Mouse (Mus musculus): ENCODE data around the gene Krt15. TPM values are rescaled to one million over a fixed set of nuclear protein-coding genes. Genes with fewer than 3 reads are reported as not detected.

Krt15 gene
- polyA plus RNA-seq, 1 experiment from 2014 or later: 0.34 TPM

DNA sequence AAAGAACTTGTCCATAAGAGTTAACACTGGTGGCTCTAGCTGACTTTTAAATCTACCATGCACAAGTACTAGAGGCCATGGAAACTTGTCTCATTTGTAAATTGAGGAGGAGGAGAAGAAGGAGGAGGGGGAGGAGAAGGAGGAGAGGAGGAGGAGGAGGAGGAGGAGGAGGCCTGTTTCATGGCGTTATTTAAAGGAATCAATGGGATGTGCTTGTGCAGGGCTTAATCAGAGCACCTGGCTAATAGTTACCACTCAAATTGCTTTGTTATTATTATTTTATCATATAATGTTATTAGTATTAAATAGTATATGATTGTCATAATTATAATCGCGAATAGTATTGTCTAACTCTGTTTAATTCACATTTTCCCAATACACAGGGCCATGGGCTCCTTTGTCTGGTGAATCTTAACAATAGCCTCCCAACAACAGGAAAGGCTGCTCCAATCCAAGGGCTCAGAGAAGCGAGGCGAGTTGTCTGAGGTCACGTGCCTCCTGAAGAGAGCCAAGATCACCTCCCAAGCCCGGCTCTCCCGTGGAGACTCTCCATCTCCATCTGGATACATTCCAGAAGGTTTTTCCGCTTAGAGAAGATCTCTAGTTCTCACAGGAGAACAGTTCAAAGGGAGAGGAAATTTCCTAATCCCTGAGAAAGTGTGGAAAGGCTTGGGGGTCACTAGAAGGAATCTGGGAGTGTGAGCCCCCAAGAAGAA is 13.0 kb upstream of the Krt15 start, which contains the start of gene Krt19:
TSS of gene Krt19 (minus strand) at position 51 of the 716 bp plus-strand sequence.
- Histone ChIP-seq H3K9ac (no peak within 1 kb of the TSS), H3K4me3 (no peak within 1 kb of the TSS), H3K27ac (no peak within 1 kb of the TSS), H3K4me1 (0 out of 2 replicates have a peak, but pooled peaks cover 10% of the 10 kb centered on the region), H3K27me3 (peaks cover 38% of the 10 kb centered on the region), H3K36me3 (ENCODE audit: poor library complexity, severe bottlenecking) (no peaks in the 10 kb centered on the region), H3K4me2 (no peak within 1 kb of the TSS), H3K9me3 (replicated peaks) (no peaks in the 10 kb centered on the region)
- no peak for ATAC-seq
- WGBS: 50% methylated on average over 9 of the region's 9 CpGs

GRCm38 (mm10) chr11:100147566-100148353 is 12.0 kb upstream of the Krt15 start:
- peaks cover 39% of the 10 kb centered on the region for H3K27me3 ChIP-seq
- 77% methylated on average over 5 of the region's 5 CpGs for WGBS

GRCm38 (mm10) chr11:100145858-100146560 is 10.3 kb upstream of the Krt15 start:
- peak overlapping the region; percentile 20 for H3K4me3 ChIP-seq
- H3K9me3 ChIP-seq (replicated peaks): no peaks in the 10 kb centered on the region
- H3K27me3 ChIP-seq: peaks cover 39% of the 10 kb centered on the region
- no peak for ATAC-seq
- no peaks in the 10 kb centered on the region for H3K36me3 ChIP-seq (ENCODE audit: poor library complexity, severe bottlenecking)
- peak overlapping the region; percentile 12; the same call in 1 of the 2 replicates for H3K9ac ChIP-seq
- 5% methylated on average over 13 of the region's 13 CpGs for WGBS
- H3K4me1 ChIP-seq: 0 out of 2 replicates have a peak, but pooled peaks cover 10% of the 10 kb centered on the region
- peak overlapping the region; percentile 50 for H3K4me2 ChIP-seq
- H3K27ac ChIP-seq: no peak overlapping the region

More at GRCm38 (mm10) chr11:100147566-100148353, 12.0 kb upstream of the Krt15 start:
- Histone ChIP-seq H3K4me2 (no peak overlapping the region), H3K9me3 (replicated peaks) (no peaks in the 10 kb centered on the region), H3K27ac (no peak overlapping the region), H3K36me3 (ENCODE audit: poor library complexity, severe bottlenecking) (no peaks in the 10 kb centered on the region), H3K9ac (no peak overlapping the region), H3K4me3 (no peak overlapping the region), H3K4me1 (0 out of 2 replicates have a peak, but pooled peaks cover 10% of the 10 kb centered on the region)
- ATAC-seq: no peak

DNA sequence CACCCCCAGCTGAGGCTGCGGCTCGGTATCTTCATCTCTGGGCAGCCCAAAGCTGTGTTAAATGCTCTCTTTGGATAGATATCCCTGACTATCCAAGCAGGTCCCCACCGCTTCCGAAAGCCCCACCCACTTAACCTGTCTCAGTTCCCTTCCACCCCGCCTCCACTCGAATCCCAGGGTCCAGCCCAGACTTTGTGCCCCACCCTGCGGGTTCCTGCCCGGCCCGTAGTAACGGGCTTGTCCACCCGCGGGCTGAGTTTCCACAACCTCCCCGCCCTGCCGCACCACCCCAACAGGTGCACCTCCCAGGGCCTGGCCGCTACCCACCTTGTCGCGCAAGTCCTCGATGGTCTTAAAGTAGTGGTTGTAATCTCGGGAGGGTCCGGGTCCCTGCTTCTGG is 9.4 kb upstream of the Krt15 start:
- no peak for ATAC-seq
- Histone ChIP-seq H3K9me3 (replicated peaks) (no peaks in the 10 kb centered on the region), H3K27ac (no peak overlapping the region), H3K4me3 (peak overlapping the region; percentile 20), H3K4me1 (0 out of 2 replicates have a peak, but pooled peaks cover 10% of the 10 kb centered on the region), H3K27me3 (peaks cover 39% of the 10 kb centered on the region), H3K36me3 (ENCODE audit: poor library complexity, severe bottlenecking) (no peaks in the 10 kb centered on the region), H3K9ac (no peak overlapping the region), H3K4me2 (peak overlapping the region; percentile 50)
- 3% methylated on average over 20 of the region's 20 CpGs for WGBS

DNA sequence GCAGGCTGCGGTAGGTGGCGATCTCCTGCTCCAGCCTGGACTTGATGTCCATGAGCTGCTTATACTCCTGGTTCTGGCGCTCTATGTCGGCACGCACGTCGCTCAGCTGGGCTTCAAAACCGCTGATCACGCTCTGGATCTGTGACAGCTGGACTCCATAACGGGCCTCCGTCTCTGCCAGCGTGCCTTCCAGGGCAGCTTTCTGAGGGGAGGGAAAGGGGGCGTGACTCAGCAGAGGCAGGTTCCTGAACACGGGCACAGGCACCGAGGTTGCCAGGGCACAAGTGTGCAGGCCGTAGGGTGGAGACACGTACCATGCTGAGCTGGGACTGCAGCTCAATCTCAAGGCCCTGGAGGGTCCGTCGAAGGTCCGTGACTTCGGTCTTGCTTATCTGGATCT is 5.2 kb upstream of the Krt15 start:
- H3K4me2 ChIP-seq: no peak overlapping the region
- no peak overlapping the region for H3K4me3 ChIP-seq
- H3K4me1 ChIP-seq: peaks cover 32% of the 10 kb centered on the region
- H3K9me3 ChIP-seq (replicated peaks): no peaks in the 10 kb centered on the region
- H3K27me3 ChIP-seq: peaks cover 23% of the 10 kb centered on the region
- ATAC-seq: no peak
- H3K9ac ChIP-seq: no peak overlapping the region
- 88% methylated on average over 21 of the region's 21 CpGs for WGBS
- no peak overlapping the region for H3K27ac ChIP-seq
- no peaks in the 10 kb centered on the region for H3K36me3 ChIP-seq (ENCODE audit: poor library complexity, severe bottlenecking)

DNA sequence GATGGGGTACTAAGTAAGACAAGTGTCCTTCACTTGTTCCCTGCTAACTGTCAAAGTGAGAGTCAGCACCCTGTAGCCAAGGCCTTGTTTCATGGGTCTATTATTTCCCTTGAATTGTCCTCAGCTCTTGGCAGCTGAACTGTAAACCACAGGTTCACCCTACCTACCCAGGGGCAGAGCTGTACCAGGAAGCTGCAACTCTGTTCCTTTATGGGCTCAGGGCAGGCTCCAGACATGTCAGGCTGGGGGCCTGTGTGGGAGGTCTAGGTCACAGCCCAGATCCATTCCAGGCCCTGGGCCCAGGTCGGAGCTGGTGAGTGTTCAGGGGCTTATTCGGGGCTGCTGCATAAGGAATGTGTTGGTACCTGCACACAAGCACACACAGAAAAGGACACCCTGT is 3.7 kb upstream of the Krt15 start:
- no peak overlapping the region for H3K9ac ChIP-seq
- H3K9me3 ChIP-seq (replicated peaks): no peaks in the 10 kb centered on the region
- H3K4me3 ChIP-seq: no peak overlapping the region
- no peak for ATAC-seq
- no peak overlapping the region for H3K27ac ChIP-seq
- 70% methylated on average over 2 of the region's 2 CpGs for WGBS
- H3K4me1 ChIP-seq: peaks cover 22% of the 10 kb centered on the region
- no peaks in the 10 kb centered on the region for H3K36me3 ChIP-seq (ENCODE audit: poor library complexity, severe bottlenecking)
- no peak overlapping the region for H3K4me2 ChIP-seq
- peaks cover 7% of the 10 kb centered on the region for H3K27me3 ChIP-seq

- no peak overlapping the region for H3K4me3 ChIP-seq
- H3K4me1 ChIP-seq: peaks cover 22% of the 10 kb centered on the region
- ATAC-seq: no peak
- H3K36me3 ChIP-seq (ENCODE audit: poor library complexity, severe bottlenecking): no peaks in the 10 kb centered on the region
- H3K9me3 ChIP-seq (replicated peaks): no peaks in the 10 kb centered on the region
- H3K27me3 ChIP-seq: peaks cover 2% of the 10 kb centered on the region
- H3K9ac ChIP-seq: no peak overlapping the region
- WGBS: 48% methylated on average over 7 of the region's 7 CpGs
- H3K4me2 ChIP-seq: no peak overlapping the region
- H3K27ac ChIP-seq: no peak overlapping the region
These were observed 3.1 kb upstream of the Krt15 start for GRCm38 (mm10) chr11:100138809-100139208.

DNA sequence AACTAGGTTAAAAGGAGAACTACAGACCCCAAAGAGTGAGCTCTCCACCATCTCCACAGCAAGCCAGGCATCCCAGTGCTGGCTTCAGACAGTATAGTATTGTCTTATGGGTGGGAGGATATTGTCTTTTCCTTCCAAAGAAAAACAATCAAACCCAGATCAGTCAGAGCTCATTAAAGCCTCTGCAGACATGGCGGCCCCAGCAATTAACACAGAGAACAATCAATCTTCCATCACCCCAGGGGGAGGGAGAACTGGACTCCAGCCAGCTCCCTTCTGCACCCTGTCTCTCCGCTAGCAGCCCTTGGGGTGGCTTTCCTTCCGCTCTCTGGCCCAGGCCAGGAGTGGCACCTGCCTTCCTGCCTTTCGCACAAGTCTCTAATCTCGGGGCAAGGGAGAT is 2.0 kb upstream of the Krt15 start:
- Histone ChIP-seq H3K27me3 (no peaks in the 10 kb centered on the region), H3K4me1 (peaks cover 22% of the 10 kb centered on the region), H3K27ac (no peak overlapping the region), H3K4me3 (no peak overlapping the region), H3K9ac (no peak overlapping the region), H3K36me3 (ENCODE audit: poor library complexity, severe bottlenecking) (no peaks in the 10 kb centered on the region), H3K4me2 (no peak overlapping the region), H3K9me3 (replicated peaks) (no peaks in the 10 kb centered on the region)
- WGBS: 27% methylated on average over 5 of the region's 5 CpGs
- no peak; the same call in 1 of the 2 replicates for ATAC-seq

DNA sequence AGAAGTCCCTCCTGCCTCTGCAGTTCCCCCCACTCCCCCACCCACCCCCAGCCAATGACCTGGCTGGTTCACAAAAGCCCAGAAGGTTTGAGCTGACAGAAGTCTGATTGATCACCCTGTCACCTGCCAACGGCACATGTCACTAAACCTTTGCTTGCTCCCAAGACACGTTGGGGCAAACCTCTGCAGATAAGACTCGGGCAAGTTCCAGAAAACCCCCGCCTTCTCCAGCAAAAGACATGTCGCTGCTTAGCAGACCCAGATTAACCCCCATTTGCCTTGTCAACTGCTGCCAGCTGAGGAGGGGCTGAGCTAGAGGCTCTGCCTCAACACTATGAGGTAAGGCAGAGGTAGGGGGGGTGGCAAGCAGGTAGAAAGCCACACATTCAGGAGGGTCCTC is 831 bp upstream of the Krt15 start:
- no peak overlapping the region for H3K4me3 ChIP-seq
- WGBS: 48% methylated on average over 5 of the region's 5 CpGs

GRCm38 (mm10) chr11:100124901-100125300 is 10.8 kb downstream of the Krt15 start:
- Histone ChIP-seq H3K9me3 (replicated peaks) (no peaks in the 10 kb centered on the region), H3K4me1 (no peaks in the 10 kb centered on the region), H3K4me2 (no peak overlapping the region), H3K27ac (no peak overlapping the region), H3K27me3 (no peaks in the 10 kb centered on the region), H3K9ac (no peak overlapping the region), H3K4me3 (no peak overlapping the region), H3K36me3 (ENCODE audit: poor library complexity, severe bottlenecking) (no peaks in the 10 kb centered on the region)
- 90% methylated on average over 7 of the region's 7 CpGs for WGBS
- no peak for ATAC-seq

More for the DNA sequence above, 831 bp upstream of the Krt15 start:
- H3K4me1 ChIP-seq: peaks cover 22% of the 10 kb centered on the region
- H3K9ac ChIP-seq: no peak overlapping the region
- ATAC-seq: no peak
- no peaks in the 10 kb centered on the region for H3K9me3 ChIP-seq (replicated peaks)
- no peak overlapping the region for H3K27ac ChIP-seq
- H3K27me3 ChIP-seq: no peaks in the 10 kb centered on the region
- no peaks in the 10 kb centered on the region for H3K36me3 ChIP-seq (ENCODE audit: poor library complexity, severe bottlenecking)
- no peak overlapping the region for H3K4me2 ChIP-seq

DNA sequence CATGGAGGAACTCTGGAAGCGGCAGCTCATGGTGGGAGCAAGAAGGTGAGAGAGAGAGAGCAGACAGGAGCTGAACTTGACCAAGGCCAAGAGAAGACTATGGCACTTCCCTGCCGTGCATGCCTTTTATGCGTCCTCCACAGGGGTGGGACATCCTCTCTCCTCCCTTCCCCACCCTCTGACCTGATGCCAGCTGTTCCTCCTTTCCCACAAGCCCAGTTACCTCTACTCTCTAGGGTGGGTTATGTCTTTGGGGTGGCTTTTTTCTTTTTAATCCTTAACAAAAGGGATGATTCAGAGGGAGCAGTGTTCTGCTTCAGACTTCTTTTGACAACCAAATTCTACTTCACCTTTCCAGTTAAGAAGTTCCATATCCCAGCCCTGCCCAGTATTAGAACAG is 14.3 kb downstream of the Krt15 start, which contains the start of gene Krt13:
TSS of gene Krt13 (minus strand) at position 101 of the 400 bp plus-strand sequence.
- no peaks in the 10 kb centered on the region for H3K4me1 ChIP-seq
- H3K27me3 ChIP-seq: no peaks in the 10 kb centered on the region
- no peaks in the 10 kb centered on the region for H3K9me3 ChIP-seq (replicated peaks)
- no peak within 1 kb of the TSS for H3K27ac ChIP-seq
- no peak within 1 kb of the TSS for H3K4me2 ChIP-seq
- no peak for ATAC-seq
- no peaks in the 10 kb centered on the region for H3K36me3 ChIP-seq (ENCODE audit: poor library complexity, severe bottlenecking)
- WGBS: 88% methylated on average over 3 of the region's 3 CpGs
- no peak within 1 kb of the TSS for H3K4me3 ChIP-seq
- H3K9ac ChIP-seq: no peak within 1 kb of the TSS

DNA sequence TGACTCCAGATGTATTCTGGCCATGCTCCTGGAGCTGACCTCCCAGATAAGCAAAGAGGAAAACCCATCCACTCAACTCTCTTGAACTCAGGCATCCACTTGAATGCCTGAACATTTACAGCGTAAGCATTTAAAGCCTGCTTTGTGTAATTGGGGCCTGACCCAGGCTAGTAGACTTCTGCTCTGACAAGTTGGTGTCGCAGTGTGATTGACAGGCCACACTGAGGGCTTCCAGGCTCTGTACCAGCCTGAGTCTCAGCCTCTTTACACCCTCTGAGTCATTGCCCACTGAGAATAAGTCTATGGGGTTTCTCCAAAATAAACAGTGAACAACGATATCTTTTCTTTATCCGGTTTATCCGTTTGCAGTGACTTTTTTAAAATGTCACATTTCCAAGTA is 15.4 kb downstream of the Krt15 start:
- no peaks in the 10 kb centered on the region for H3K4me1 ChIP-seq
- no peaks in the 10 kb centered on the region for H3K27me3 ChIP-seq
- no peaks in the 10 kb centered on the region for H3K9me3 ChIP-seq (replicated peaks)
- no peak overlapping the region for H3K4me3 ChIP-seq
- H3K36me3 ChIP-seq (ENCODE audit: poor library complexity, severe bottlenecking): no peaks in the 10 kb centered on the region
- no peak for ATAC-seq
- no peak overlapping the region for H3K9ac ChIP-seq
- H3K4me2 ChIP-seq: no peak overlapping the region
- 92% methylated on average over 5 of the region's 5 CpGs for WGBS
- no peak overlapping the region for H3K27ac ChIP-seq
